Mouse (Mus musculus) liver, embryonic 15.5 days (tissue): ENCODE results near the gene Zfp800. TPM values are rescaled to one million over a fixed set of nuclear protein-coding genes. Genes with fewer than 3 reads are reported as not detected.

Experiments
- ATAC-seq: fragments of 200-750 bp; cut with Nextera tagmentation; 2 replicates; pipeline ENCODE4 v1.8.0; 2017; ENCODE audit warnings: moderate number of reproducible peaks, mild to moderate bottlenecking, moderate library complexity; ENCODE audit not compliant: insufficient read depth
- H3K27ac ChIP-seq: fragments of 300-500 bp; sonication (generic); replicated peaks from 2 replicates; pipeline ENCODE4 v1.5.1; 2015; ENCODE audit warnings: mild to moderate bottlenecking, inconsistent platforms
- H3K27me3 ChIP-seq: fragments of 300-500 bp; sonication (generic); 2 replicates; pipeline ENCODE4 v1.6.1; 2015; ENCODE audit warnings: mild to moderate bottlenecking, inconsistent platforms
- H3K36me3 ChIP-seq: fragments of 300-500 bp; sonication (generic); replicated peaks from 2 replicates; pipeline ENCODE4 v1.6.1; 2015; ENCODE audit warnings: moderate library complexity, mild to moderate bottlenecking, inconsistent platforms
- H3K4me1 ChIP-seq: fragments of 300-500 bp; sonication (generic); replicated peaks from 2 replicates; pipeline ENCODE4 v1.6.1; 2015; ENCODE audit warnings: inconsistent platforms
- H3K4me2 ChIP-seq: fragments of 300-500 bp; sonication (generic); 2 replicates; pipeline ENCODE4 v1.6.1; 2015; ENCODE audit warnings: moderate library complexity, mild to moderate bottlenecking, inconsistent platforms
- H3K4me3 ChIP-seq: fragments of 300-500 bp; sonication (generic); replicated peaks from 2 replicates; pipeline ENCODE4 v1.5.1; 2015; ENCODE audit warnings: mild to moderate bottlenecking, inconsistent platforms
- H3K9ac ChIP-seq: fragments of 300-500 bp; sonication (generic); 2 replicates; pipeline ENCODE4 v1.6.1; 2015; ENCODE audit warnings: moderate library complexity, mild to moderate bottlenecking, inconsistent platforms
- H3K9me3 ChIP-seq: fragments of 300-500 bp; sonication (generic); replicated peaks from 2 replicates; pipeline ENCODE4 v1.6.1; 2016; ENCODE audit warnings: inconsistent platforms
- WGBS: fragments of 180-500 bp; shearing (Covaris S2); methylation state at CpG from one replicate; pipeline ENCODE4 v1.1.7; 2015; ENCODE audit warnings: mixed read lengths; ENCODE audit not compliant: insufficient replicate concordance; 5-methylcytosine and 5-hydroxymethylcytosine counted together
- polyA plus RNA-seq: library from polyadenylated mRNA; unstranded; fragments of >200 nt; fragmentation: Nextera tagmentation; extraction: Ambion mirVana; gene quantifications from 2 replicates; pipeline ENCODE4 v1.2.1, GENCODE M21; 2015

Zfp800 gene
- polyA plus RNA-seq, 1 experiment from 2014 or later, result 25.6 TPM

DNA sequence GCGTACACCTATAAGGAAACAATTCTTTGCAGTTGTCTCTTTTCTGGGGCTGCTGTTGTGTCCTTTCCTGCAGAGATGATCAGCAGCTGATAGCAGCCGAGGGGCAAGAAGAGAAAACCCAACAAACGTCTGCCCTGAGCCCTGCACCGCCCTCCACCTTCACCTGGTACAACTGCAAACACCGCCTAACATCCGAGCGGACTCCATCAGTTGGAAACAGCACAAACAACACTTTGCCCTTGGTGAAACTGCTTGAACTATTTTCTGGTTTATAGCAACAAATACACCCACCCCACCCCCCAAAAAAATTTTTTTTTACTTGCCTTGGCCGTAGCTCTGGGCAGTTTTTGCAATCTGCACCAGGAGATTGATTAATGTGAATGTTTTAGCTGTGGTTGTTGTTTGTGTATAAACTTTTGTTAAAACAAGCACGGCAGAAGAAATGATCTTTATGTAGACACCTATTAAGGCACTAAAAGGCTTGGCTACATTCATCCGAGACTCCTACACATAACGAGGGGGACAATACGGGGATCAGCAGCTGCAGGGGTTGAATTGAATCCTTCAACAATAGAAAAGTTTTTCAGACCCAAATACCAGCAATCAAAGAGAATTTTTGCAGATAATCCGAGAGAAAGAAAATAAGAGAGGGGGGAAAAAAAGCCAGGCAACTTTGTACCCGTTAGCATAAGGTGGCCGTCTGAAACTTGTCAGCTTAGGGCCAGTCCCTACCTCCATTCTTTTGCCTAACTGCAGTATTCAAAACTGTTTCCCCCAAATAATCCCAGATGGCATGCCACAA is 1.6 kb downstream of the Zfp800 start:
- peaks cover 48% of the 10 kb centered on the region for H3K27me3 ChIP-seq
- H3K4me1 ChIP-seq, result peaks cover 8% of the 10 kb centered on the region; the same call in 1 of the 2 replicates
- 35% methylated on average over 15 of the region's 15 CpGs for WGBS

DNA sequence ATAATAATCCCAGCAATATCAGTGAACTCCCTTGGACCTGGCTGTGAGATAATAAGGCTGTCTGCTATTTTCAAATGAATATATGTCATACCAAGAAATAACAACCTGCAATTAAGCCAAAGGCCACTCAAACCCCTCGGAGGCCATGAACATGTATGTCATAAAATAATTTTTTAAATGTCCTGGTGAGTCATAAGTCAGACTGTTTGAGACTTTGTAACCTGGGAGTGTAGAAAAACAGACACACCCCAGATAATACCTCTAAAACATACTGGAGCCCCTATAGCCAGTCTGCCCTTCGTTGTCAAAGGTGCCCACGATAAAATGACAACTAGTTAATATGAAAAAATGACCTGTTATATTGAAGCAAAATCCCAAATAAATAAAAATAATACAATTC is 8.8 kb downstream of the Zfp800 start:
- no peak for ATAC-seq
- Histone ChIP-seq H3K36me3 (no peaks in the 10 kb centered on the region), H3K4me2 (no peak overlapping the region), H3K4me1 (no peaks in the 10 kb centered on the region), H3K27me3 (no peaks in the 10 kb centered on the region), H3K27ac (no peak overlapping the region), H3K4me3 (no peak overlapping the region), H3K9me3 (no peaks in the 10 kb centered on the region), H3K9ac (no peak overlapping the region)
- WGBS, result 71% methylated on average over 3 of the region's 3 CpGs

More for the DNA sequence above, 1.6 kb downstream of the Zfp800 start:
- Histone ChIP-seq H3K36me3 (no peaks in the 10 kb centered on the region), H3K9ac (no peak overlapping the region), H3K4me3 (no peak overlapping the region), H3K27ac (no peak overlapping the region), H3K4me2 (no peak overlapping the region), H3K9me3 (no peaks in the 10 kb centered on the region)
- ATAC-seq, result no peak

DNA sequence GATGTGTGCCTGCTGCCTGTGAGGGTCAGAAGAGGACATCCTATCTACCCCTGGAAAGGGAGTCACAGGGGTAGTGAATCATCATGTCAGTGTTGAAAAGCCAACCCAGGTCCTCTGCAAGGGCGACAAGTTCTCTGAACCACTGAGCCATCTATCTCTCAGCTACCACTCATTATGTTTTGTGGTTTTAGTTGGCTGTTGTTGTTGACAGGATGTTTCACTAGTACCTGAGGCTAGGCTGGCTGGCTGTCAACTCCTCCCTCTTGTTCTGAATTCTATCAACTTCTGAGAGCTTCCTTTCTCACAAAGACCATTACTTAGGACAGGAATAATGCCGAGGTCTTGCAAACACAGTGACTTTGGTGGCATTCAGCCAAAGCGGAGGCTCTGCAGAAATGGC is 12.6 kb downstream of the Zfp800 start:
- H3K27ac ChIP-seq, result no peak overlapping the region
- no peak overlapping the region for H3K4me2 ChIP-seq
- no peaks in the 10 kb centered on the region for H3K9me3 ChIP-seq
- H3K9ac ChIP-seq, result no peak overlapping the region
- 52% methylated on average over 3 of the region's 3 CpGs for WGBS
- H3K27me3 ChIP-seq, result no peaks in the 10 kb centered on the region
- ATAC-seq, result no peak
- H3K36me3 ChIP-seq, result no peaks in the 10 kb centered on the region
- H3K4me3 ChIP-seq, result no peak overlapping the region
- no peaks in the 10 kb centered on the region for H3K4me1 ChIP-seq

DNA sequence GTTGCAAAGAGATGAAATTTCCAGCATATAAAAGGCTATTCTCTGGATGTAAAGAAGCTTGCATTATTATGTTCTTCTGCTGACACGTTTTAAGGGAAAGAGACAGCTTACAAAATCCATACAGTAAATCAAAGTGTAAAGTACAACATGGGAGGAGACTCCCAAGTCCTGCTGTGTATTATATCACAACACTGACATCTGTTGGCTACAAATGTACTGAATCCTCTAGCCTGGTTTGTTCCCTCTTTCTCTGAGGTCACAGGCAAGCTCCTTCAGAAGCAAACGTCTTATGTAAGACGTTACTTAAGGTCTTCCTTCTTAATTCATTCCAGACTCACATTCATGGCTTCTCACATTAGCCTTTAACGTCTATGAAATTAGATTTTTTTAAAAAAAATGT is 15.8 kb downstream of the Zfp800 start:
- no peaks in the 10 kb centered on the region for H3K4me1 ChIP-seq
- H3K9me3 ChIP-seq, result no peaks in the 10 kb centered on the region
- H3K27ac ChIP-seq, result no peak overlapping the region
- no peaks in the 10 kb centered on the region for H3K27me3 ChIP-seq
- no peaks in the 10 kb centered on the region for H3K36me3 ChIP-seq
- WGBS, result 31% methylated on average over 4 of the region's 4 CpGs
- H3K4me3 ChIP-seq, result no peak overlapping the region
- H3K4me2 ChIP-seq, result no peak overlapping the region
- no peak overlapping the region for H3K9ac ChIP-seq
- ATAC-seq, result no peak

DNA sequence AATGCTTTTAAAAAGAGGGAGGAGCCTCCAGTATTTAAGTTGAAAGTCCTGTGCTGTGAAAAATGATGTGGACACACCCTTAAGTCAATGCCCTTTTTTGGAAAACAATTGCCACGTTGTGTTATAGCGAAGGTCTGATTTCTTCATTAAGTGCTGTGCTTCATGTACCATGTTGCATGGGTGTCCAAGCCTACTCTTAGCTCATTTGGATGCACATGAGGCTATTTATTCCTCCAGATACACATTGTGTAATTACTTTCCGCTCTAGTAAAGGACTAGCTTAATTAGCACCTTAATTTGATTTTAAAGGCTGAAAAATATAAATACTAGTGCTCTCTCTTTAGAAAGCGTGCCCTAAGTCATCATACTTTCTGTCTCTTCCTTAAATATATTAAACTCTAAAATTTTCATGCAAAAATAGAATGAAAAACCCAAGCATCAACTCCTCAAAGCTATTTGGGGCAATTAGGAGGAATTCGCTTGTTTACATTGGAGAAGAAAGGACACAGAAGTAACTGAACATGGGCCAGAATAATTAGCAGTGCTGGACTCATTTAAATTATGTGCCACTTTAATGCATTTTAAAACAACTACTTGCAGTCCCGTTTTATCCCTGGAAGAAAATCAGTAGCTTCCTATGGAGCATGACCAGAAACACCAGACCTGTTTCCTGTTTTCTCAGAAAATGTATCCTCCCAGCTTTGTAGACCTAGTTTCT is 27.7 kb downstream of the Zfp800 start:
- no peak overlapping the region for H3K4me3 ChIP-seq
- H3K4me2 ChIP-seq, result no peak overlapping the region
- no peak overlapping the region for H3K9ac ChIP-seq
- H3K27me3 ChIP-seq, result no peaks in the 10 kb centered on the region
- H3K4me1 ChIP-seq, result no peaks in the 10 kb centered on the region
- WGBS, result 64% methylated on average over 6 of the region's 6 CpGs
- ATAC-seq, result no peak
- no peaks in the 10 kb centered on the region for H3K36me3 ChIP-seq
- H3K9me3 ChIP-seq, result no peaks in the 10 kb centered on the region
- H3K27ac ChIP-seq, result no peak overlapping the region

DNA sequence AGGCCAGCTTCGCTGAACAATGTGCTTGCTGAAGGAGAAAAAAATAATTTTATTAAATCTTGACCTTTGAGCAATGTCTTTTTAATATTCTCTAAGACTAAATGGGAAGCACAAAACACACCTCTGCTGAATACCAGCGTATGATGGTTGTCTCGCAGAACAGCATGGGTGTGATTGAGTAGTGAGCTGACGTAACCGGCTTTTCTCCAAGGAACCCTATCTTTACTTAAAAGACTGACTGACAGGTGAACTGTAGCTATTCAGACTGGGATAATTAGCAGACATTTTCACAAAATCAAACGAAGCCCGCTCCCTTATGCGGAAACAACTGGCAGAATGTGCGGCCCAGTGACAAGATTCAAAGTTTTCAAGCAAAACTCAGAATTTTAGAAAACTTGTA is 30.2 kb downstream of the Zfp800 start:
- H3K36me3 ChIP-seq, result no peaks in the 10 kb centered on the region
- no peak overlapping the region for H3K4me2 ChIP-seq
- H3K9me3 ChIP-seq, result no peaks in the 10 kb centered on the region
- WGBS, result 82% methylated on average over 9 of the region's 9 CpGs
- no peak overlapping the region for H3K9ac ChIP-seq
- H3K4me1 ChIP-seq, result no peaks in the 10 kb centered on the region
- no peaks in the 10 kb centered on the region for H3K27me3 ChIP-seq
- no peak overlapping the region for H3K27ac ChIP-seq
- H3K4me3 ChIP-seq, result no peak overlapping the region
- ATAC-seq, result no peak

DNA sequence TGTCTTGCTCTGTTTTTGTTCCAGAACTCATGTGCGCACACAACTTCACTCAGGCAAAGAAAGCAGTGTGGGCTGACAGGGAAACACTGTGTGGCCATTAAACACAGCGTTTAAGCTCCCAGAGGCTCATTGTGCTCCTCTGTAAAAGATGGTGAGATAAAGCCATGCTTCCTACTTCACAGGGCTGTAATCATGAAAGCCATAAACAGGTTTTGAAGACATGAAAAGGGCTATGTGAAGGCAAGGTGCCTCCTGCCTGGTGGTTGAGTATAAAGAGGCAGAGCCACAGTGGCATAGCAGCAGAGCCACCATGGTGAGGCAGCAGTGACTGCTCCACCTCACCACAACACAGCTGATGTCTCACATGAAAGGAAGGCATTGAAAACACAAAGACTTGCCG is 46.7 kb downstream of the Zfp800 start:
- no peak overlapping the region for H3K4me3 ChIP-seq
- no peak for ATAC-seq
- H3K9me3 ChIP-seq, result no peaks in the 10 kb centered on the region
- H3K36me3 ChIP-seq, result no peaks in the 10 kb centered on the region
- WGBS, result 48% methylated on average over 3 of the region's 3 CpGs
- no peaks in the 10 kb centered on the region for H3K4me1 ChIP-seq
- H3K27ac ChIP-seq, result no peak overlapping the region
- H3K4me2 ChIP-seq, result no peak overlapping the region
- no peak overlapping the region for H3K9ac ChIP-seq
- H3K27me3 ChIP-seq, result no peaks in the 10 kb centered on the region

DNA sequence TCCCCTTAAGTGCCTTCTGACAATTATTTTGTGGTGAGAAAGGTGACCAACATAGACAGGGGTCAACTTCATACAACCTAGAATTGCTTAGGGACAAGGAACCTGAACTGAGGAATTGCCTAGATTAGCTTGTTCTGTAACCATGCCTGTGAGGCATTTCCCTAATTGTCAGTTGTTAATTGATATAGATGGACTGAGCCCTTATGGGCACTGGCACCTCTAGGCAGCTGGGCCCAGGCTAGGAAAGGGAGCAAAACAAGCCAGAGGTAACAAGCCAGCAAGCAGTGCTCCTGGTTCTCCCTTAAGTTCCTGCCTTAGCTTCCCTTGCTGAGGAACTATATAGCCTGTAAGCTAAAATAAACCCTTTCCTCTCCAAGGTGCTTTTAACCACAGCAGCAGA is 52.1 kb downstream of the Zfp800 start:
- no peaks in the 10 kb centered on the region for H3K36me3 ChIP-seq
- no peaks in the 10 kb centered on the region for H3K27me3 ChIP-seq
- no peaks in the 10 kb centered on the region for H3K9me3 ChIP-seq
- H3K9ac ChIP-seq, result no peak overlapping the region
- no peak overlapping the region for H3K4me3 ChIP-seq
- no peak overlapping the region for H3K4me2 ChIP-seq
- H3K27ac ChIP-seq, result no peak overlapping the region
- no peaks in the 10 kb centered on the region for H3K4me1 ChIP-seq
- ATAC-seq, result no peak

DNA sequence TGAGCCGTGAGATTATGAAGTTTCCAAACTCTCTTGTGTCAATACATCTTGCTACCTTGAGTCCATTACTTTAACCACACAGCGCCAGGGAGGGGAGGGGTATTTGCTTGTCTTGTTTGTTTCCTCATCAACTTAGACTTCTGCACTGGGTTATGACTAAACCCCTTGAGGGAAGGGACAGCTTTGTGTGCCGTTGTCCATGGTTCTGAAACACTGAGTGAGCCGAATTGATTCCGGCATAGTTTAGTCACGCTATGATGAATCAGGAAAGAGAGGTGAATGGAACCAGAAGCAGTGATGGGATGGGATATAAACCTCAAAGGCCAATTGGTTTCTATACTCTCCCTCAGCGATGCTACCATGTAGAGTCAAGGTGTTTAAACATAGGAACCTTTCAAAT is 52.6 kb downstream of the Zfp800 start:
- Histone ChIP-seq H3K9me3 (no peaks in the 10 kb centered on the region), H3K4me1 (no peaks in the 10 kb centered on the region), H3K27ac (no peak overlapping the region), H3K9ac (no peak overlapping the region), H3K27me3 (no peaks in the 10 kb centered on the region), H3K36me3 (no peaks in the 10 kb centered on the region), H3K4me3 (no peak overlapping the region), H3K4me2 (no peak overlapping the region)
- ATAC-seq, result no peak
- 49% methylated on average over 7 of the region's 7 CpGs for WGBS

DNA sequence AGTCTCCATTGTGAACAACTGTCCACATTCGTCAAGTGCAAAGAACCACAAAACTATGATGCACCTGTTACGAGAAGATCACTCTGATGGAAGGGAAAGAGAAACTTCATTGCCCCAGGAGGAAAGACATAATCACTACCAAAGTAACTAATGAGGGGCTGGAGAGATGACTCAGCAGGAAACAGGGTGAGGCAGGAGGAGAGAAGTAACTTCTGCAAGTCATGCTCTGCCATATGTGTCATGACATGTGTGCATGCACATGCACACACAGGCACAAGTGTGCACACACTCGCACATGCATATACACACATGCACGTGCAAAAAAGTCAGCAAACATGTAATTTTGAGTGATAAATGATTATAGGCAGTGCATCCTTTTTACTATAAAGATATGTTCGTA is 54.9 kb downstream of the Zfp800 start:
- Histone ChIP-seq H3K27me3 (no peaks in the 10 kb centered on the region), H3K9me3 (no peaks in the 10 kb centered on the region), H3K4me3 (no peak overlapping the region), H3K27ac (no peak overlapping the region), H3K9ac (no peak overlapping the region), H3K4me1 (no peaks in the 10 kb centered on the region), H3K4me2 (no peak overlapping the region), H3K36me3 (no peaks in the 10 kb centered on the region)
- no peak for ATAC-seq
- 45% methylated on average over 5 of the region's 5 CpGs for WGBS

DNA sequence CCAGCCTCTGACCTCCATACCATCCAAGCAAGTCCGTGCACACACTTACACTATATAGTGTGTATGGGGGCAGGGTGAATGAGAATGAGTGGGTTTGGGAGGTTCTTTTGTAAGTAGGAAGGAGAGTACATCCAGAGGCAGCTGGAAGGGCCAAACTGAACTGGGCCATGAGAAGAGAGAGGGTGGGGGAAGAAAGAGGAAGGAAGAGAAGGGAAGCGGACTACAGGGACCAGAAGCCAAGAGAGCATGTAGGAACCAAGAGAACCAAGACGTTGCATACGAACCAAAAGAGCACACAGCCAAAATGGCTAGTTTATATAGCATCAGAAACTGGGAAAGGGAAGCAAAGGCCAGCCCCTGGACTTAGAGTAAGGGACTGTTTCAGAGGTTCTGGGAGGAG is 56.6 kb downstream of the Zfp800 start:
- no peaks in the 10 kb centered on the region for H3K36me3 ChIP-seq
- no peak overlapping the region for H3K9ac ChIP-seq
- ATAC-seq, result no peak
- no peak overlapping the region for H3K27ac ChIP-seq
- no peaks in the 10 kb centered on the region for H3K27me3 ChIP-seq
- no peaks in the 10 kb centered on the region for H3K4me1 ChIP-seq
- no peak overlapping the region for H3K4me3 ChIP-seq
- no peaks in the 10 kb centered on the region for H3K9me3 ChIP-seq
- H3K4me2 ChIP-seq, result no peak overlapping the region
- 41% methylated on average over 4 of the region's 4 CpGs for WGBS
